17 mouse cellular contexts compared by ENCODE assay signal in genomic region chr5:112531111-112531510, GRCm38 (mm10).
"Had no signal": no experiment of that assay in that cellular context is flagged by ENCODE, and none has a peak within 500 bp of the region (broad histone marks: within the 10 kb centered on the region; RNA-seq: fewer than 3 reads in every experiment).

No protein-coding gene starts in this region.

- H3K4me2 ChIP-seq: liver, embryonic 11.5 days; liver, embryonic 15.5 days; neural tube, embryonic 13.5 days; stomach, embryonic 15.5 days had no signal

- H3K27me3 ChIP-seq: liver, embryonic 15.5 days; stomach, embryonic 15.5 days had no signal

- H3K9me3 ChIP-seq: limb, embryonic 10.5 days; liver, embryonic 15.5 days; stomach, embryonic 15.5 days had no signal

- DNase-seq: kidney, adult 11 months; kidney, adult 9 months; kidney, postnatal 4 days; lung, adult 2 months; lung, postnatal 36 days; retina, postnatal 1 day; right cerebral cortex, postnatal 4 days; thymus, adult 2 months; thymus, postnatal 25 days had no signal

- H3K36me3 ChIP-seq: limb, embryonic 10.5 days; liver, embryonic 15.5 days; stomach, embryonic 15.5 days had no signal

- H3K27ac ChIP-seq: kidney, postnatal 0 days; left cerebral cortex, adult 2 months; limb, embryonic 10.5 days; liver, embryonic 15.5 days; neural tube, embryonic 13.5 days; stomach, embryonic 15.5 days had no signal

- ATAC-seq: lung, postnatal 0 days had no signal

- H3K4me1 ChIP-seq: liver, embryonic 15.5 days; stomach, embryonic 15.5 days had no signal

- H3K4me3 ChIP-seq: left cerebral cortex, adult 2 months; limb, embryonic 10.5 days; liver, embryonic 15.5 days; neural tube, embryonic 13.5 days; stomach, embryonic 15.5 days had no signal

- H3K9ac ChIP-seq: liver, embryonic 15.5 days; neural tube, embryonic 13.5 days; stomach, embryonic 15.5 days had no signal
